Mouse (Mus musculus): ENCODE measurements around the gene Rab9b.

DNA sequence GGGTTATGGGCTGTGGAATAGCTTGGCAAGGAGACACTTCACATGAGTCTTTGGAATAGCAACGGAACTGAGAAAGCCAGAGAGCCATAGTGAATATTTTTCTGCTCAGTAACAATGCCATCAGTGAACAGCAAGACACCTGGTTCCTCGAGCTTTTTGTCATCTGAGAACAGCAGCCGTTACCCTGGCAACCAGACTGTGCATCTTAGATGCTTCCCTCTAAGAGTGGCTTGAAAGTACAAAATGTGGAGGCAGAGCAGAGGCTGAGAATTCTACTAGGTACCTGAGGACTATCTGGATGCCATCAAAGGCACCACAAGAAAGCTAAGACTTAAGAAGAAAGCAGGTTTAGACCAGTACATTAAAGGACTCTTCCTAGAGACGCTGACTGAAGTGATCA lies 43.5 kb downstream of the Rab9b start:
- TF ChIP-seq EP300 (IDR thresholded peaks at IDR 0.05; ENCODE audit: low read depth) (no peak), CTCF (IDR thresholded peaks at IDR 0.05; ENCODE audit: low read depth) (no peak)

All from heart, postnatal 0 days (tissue).